Mouse (Mus musculus) embryo, embryonic 11.5 days (tissue): ENCODE results near the gene Cirbp.
A peak's percentile ranks its signal among the peaks of the same experiment; 100 is the strongest.
"Not testable (repeated sequence)": the region's sequence is repeated elsewhere in the genome, so short reads cannot be mapped to it uniquely, and the experiment has no call there.

Source experiments
- DNase-seq: peaks from one replicate; pipeline ENCODE4 v3.0.0-alpha.2; 2012; ENCODE audit warnings: low read depth, low spot score

The Cirbp gene

GRCm38 (mm10) chr10:80162716-80163299 is 3.0 kb upstream of the Cirbp start:
- DNase-seq = no peak

- no peak for DNase-seq
Measured at GRCm38 (mm10) chr10:80163721-80164120, 2.1 kb upstream of the Cirbp start.

- no peak for DNase-seq
Measured at GRCm38 (mm10) chr10:80164161-80164997, 1.4 kb upstream of the Cirbp start.

- DNase-seq = peak; percentile 94
Measured at GRCm38 (mm10) chr10:80164998-80165344, 814 bp upstream of the Cirbp start.

- not testable (repeated sequence) for DNase-seq
Measured at GRCm38 (mm10) chr10:80166136-80166535, 351 bp downstream of the Cirbp start.

- peak; percentile 99 for DNase-seq
Measured at GRCm38 (mm10) chr10:80167460-80168037, 1.8 kb downstream of the Cirbp start.

GRCm38 (mm10) chr10:80168038-80168661 is 2.4 kb downstream of the Cirbp start:
- peak; percentile 90 for DNase-seq

- DNase-seq = no peak
Measured at GRCm38 (mm10) chr10:80169070-80169469, 3.3 kb downstream of the Cirbp start.

GRCm38 (mm10) chr10:80169651-80170050 is 3.9 kb downstream of the Cirbp start:
- DNase-seq = no peak

- DNase-seq = no peak
Measured at GRCm38 (mm10) chr10:80170052-80170451, 4.3 kb downstream of the Cirbp start.

GRCm38 (mm10) chr10:80170601-80171021 is 4.8 kb downstream of the Cirbp start:
- DNase-seq = no peak

GRCm38 (mm10) chr10:80171252-80171651 is 5.5 kb downstream of the Cirbp start:
- DNase-seq = no peak

GRCm38 (mm10) chr10:80171760-80172526 is 6.2 kb downstream of the Cirbp start:
- no peak for DNase-seq

- DNase-seq = peak; percentile 83
Measured at GRCm38 (mm10) chr10:80172527-80173292, 6.9 kb downstream of the Cirbp start, which contains the start of gene 1600002K03Rik. Gene 1600002K03Rik, plus strand, starts transcription at chr10:80172944.

GRCm38 (mm10) chr10:80173358-80173757 is 7.6 kb downstream of the Cirbp start:
- no peak for DNase-seq

GRCm38 (mm10) chr10:80173955-80174640 is 8.3 kb downstream of the Cirbp start:
- DNase-seq = no peak

GRCm38 (mm10) chr10:80174705-80175104 is 8.9 kb downstream of the Cirbp start:
- DNase-seq = no peak

- DNase-seq = no peak
Measured at GRCm38 (mm10) chr10:80175536-80176269, 9.9 kb downstream of the Cirbp start.

- no peak for DNase-seq
Measured at GRCm38 (mm10) chr10:80176270-80176834, 10.6 kb downstream of the Cirbp start.
